Mouse (Mus musculus) cerebellum, adult 18-20 months (tissue): ENCODE results near the gene Asns.

ENCODE experiments used
- DNase-seq, 2 experiments: peaks; one replicate each; pipeline ENCODE4 v3.0.0; 2021

Asns gene

DNA sequence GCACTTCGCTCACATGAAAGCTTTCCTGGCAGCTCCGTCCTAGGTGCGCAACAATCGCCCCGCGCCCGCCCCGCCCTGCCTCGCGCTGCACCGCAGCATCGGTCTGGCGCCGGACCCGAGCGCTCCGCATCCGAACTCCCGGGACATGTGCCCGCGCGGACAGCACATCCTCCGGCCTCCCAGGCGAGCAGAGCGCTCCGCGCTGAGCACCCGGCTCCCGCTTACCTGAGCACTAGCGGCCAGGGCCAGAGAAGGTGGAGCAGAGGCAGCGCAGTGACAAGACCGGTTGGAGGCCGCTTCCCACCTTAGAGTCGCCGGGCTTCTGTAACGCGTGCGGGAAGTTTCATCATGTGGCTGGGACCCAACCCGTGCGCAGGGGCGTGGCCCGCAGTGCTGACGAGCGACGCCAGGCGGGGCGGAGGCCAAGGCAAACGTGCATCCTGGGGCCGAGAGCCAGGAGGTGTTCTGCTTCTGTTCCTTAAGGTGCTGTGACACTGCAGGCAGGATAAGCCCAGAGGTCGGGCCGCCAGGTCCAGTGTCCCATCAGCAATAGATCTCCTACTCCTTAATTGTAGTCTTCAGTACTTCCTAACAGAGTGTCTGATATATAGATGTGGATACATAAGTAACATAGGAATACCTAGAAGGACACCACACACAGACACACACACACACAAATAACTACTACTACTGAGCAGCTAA is at the start of gene Asns:
Gene Asns, minus strand, starts transcription at position 371 of the 702 bp plus-strand sequence.
- peak; percentile 92 for DNase-seq

DNA sequence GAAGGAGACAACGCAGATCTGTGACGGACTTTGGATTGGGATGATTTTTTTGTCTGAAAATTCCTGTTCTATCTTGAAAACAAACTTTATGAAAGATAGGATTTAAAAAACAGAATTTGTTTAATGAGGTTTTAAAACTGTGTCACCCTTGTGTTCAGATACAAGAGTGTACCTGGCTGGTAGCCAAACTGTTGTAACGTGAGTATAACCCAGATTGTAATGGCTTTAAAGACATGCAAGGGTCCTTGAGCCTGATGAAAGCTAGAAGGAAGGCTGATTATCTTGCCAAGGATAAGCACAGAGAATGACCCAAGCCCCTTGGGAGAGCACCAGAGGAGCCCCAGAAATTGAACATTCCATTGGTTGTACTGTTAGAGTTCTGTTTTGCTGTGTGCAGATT is 48.7 kb upstream of the Asns start:
- no peak for DNase-seq

DNA sequence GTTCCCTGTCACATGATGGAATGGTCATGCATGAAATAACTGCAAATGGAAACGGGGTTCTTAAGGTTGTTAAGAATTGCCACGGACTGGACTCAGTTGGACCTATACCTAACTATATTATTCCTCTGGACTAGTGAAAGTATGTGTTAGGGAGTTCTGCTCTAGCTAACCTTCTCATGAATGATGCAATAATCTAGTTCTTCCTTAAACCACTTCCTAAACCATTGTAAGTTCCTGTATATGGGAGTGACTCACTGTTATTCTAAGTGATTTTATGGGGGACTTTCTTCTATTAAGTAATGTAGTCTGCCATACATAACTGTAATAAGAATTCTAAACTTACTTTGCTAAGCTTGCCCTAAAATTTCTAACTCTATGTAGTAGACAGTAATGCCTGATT is 44.8 kb upstream of the Asns start:
- no peak for DNase-seq

DNA sequence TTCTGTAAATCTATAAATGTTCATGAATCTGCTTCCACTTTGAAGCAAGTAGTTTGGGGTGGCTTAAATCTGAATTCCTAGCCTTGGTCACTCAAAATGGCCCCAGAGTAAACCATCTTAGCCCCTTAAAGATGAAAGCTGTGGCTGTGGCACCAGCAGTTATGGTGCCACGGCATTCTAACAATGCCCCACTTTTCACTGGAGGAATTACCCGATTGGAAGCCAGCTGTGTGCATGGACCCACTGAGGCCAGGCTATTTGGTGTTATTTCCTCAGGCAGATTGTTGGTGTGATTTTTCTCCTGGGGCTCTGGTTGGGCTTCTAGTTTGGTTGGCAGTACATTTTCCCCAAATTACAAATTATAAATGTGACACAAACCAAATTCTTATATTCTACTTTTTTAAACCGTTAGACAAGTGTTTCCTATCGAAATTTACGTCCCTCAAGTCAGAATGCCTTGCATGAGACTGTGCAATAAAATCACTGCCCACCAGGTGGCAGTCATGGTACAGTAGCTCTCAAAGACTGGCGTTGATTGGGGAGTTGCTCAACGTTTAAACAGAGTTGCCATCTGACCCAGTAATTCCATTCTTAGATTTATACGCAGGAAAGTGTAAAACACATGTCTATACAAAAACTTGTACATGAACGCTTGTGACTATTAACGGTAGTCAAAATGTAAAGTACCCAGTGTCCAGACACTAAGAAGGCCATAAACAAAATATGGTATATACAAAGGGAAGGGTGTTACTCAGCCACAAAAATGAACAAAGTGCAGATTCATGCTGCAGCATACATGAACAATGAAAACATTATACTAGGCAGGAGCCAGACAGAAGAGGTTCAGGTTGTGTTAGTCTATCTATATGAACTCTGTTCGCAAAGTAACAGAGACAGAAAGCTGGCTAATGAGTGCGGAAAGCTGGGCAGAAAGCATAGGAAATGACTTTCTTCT is 40.0 kb upstream of the Asns start:
- DNase-seq, result peak; percentile 80 to 82

DNA sequence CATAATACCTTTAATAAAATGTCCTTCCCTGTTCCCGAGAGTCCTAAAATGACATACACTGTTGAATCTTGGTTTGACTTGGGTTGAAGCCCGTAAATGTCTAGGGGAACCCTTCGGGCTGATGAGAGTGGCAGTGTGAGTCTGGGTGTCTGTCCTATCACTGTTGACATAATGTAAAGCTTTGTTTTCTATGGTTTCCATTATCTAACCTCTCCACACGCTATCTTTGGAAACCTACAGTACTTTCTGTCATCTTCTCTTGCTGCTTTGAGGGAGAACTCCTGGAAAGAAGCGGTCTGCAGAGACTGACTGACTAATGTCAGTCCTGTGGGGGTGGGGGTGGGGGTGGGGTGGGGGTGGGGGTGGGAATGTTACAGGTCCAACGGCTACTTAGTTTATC is 39.0 kb upstream of the Asns start:
- DNase-seq, result no peak

DNA sequence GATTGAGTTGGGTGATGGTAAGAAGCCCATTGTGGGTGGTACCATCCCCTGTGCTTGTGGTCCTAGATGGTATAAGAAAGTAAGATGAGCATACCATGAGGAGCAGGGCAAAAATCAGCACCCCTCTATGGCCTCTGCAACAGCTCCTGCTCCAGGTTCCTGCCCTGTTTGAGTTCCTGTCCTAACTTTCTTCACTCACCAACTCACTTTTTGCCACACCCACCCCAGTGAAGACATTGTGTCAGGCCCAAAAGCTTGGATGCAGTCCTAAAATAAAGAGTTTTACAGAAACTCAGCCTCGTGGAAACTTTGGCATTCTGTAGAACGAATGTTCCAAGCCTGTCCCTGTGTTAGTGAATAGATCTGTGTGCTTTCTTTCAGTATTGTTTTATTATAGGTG is 36.1 kb upstream of the Asns start:
- DNase-seq, result no peak

DNA sequence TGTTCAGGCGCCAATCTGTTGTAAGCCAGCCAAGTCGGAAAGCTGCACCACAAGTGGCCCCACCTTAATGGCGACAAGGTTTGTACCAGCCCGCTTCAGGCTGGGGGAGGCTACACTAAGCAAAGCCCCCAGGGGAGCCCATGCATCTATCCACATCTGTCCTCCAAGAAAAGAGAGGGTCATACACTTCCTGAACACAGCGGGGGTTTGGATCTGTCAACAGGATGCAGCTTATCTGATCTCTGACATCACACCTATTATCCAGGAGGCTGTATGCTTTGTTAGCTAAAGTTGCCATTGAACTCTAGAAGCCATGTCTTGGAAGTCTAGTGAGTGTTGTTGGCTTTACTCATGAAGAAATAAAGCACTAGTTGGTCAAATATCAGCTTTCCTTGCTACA is 35.2 kb upstream of the Asns start:
- no peak for DNase-seq

DNA sequence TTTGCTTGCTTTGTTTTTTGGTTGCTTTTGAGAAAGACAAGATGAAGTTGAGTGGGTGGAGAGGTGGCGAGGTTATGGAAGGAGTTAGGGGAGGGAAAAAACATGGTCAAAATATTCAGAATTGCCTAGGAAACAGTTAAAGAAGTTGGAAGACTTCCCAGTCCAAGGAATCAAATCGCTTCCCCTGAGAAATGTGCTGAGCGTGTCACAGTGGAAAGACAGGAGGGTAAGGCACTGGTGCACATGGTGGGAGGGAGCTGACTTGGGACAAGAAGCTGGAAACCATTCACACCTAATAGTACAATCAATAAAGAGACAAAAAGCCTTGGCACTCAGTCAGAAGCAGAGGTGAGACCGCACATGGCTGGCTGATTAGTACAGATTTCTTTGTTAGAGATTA is 23.2 kb upstream of the Asns start:
- DNase-seq, result no peak

DNA sequence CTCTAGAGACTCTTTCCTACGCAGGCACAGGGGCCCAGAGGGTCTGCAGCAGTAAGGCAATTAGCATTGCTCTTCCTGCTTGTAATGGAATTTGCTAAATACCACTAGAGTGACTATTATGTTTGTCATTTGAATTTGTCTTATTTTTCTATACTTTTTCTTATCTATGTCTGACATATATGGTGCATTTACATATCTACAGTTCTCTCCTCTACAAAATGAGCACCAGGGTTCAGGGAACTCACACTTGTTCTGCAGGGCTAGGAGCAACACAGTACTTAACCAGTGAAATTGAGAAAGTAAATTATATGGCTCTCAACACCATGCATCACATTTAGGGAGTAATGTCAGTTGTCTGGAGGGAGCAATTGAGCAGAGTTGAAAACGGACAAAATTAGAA is 21.2 kb upstream of the Asns start:
- no peak for DNase-seq

DNA sequence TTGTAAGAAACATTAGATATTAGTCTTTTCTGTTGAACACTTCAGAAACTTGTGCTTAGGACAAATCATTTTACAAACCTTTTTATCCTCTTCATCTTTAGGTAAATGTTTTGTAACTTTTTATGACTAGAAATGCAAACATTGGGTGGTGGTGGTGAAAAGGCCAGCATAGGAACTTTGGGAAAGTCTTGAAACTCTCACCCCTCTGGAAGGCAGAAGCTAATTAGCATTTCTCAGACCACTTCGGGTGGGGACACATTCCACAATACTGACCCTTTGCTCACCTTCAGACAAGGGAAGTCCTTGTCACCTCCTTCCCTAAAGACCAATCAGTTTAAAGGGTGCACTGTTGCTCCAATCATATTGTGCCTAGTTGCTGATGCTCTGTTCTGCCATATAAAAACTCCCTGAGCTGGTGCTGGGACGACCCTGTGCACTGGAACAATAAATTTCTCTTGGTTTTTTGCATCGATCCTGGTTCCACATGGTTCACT is 18.8 kb upstream of the Asns start:
- DNase-seq, result no peak

DNA sequence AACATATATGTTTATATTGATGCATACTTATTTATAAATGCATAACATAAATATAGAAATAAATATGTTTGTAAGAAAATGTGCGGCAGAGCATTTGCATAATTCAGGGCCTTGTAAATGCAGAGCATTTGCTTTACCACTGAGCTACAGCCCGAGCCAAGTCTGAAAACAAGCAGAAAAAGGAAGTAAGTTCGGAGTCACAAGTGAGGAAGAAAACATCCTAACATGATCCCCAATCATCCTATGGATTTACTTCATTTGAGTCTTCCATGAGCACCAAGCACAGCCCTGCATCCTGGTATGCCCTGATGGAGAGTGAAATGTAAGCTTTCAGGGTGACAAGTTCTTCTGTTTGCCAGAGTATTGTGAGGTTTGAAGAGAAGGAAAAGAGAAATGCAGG is 15.2 kb upstream of the Asns start:
- no peak for DNase-seq

DNA sequence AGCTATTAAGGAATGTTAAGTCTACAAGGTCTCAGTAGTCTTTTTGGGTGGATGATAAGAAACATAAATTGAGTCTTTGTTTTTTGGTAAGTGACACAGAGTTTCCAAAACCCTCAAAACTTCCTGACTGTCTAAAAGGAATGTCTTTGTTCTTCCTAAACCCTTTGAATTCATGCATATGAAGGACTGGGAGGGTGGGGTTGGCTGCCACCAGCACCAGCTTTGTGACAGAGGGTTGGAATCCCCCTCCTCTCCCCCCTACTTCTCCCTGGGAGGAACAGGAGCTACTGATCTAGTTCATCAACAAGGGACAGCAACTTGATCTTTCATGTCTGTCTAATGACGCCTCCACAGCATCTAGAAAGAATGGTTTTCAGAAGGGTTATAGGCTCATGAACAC is 13.7 kb upstream of the Asns start:
- DNase-seq, result no peak

DNA sequence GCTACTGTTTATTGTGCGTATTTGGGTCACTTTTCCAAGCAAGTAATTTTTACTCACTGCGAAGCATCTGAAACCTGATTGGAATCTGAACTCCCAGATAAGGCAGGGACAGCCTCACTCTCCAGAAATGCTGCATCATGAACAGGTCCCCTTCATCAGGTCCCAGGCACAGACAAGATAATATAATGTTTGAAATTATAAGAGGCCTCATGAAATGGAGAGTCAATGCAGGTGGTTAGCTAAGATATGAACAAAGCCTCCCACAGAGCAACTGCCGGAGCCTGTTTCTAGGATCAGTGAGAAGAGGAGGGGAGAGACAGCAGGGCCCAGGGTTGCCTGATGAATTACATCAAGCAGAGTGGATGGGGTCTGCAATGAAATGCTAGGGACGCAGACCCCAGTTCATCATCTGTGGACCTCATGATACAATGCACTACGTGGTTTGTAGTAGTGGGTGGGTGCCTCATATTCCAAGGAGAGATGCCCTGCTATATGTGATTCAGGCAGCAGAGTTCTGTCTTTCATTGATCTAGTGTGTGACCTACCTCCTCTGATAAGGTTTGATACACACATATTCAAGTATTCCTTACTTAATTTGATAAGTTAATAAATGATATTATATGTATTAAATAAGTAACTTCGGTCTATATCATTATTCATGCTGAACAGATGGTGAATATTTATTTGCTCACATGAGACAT is 5.1 kb upstream of the Asns start:
- no peak for DNase-seq

DNA sequence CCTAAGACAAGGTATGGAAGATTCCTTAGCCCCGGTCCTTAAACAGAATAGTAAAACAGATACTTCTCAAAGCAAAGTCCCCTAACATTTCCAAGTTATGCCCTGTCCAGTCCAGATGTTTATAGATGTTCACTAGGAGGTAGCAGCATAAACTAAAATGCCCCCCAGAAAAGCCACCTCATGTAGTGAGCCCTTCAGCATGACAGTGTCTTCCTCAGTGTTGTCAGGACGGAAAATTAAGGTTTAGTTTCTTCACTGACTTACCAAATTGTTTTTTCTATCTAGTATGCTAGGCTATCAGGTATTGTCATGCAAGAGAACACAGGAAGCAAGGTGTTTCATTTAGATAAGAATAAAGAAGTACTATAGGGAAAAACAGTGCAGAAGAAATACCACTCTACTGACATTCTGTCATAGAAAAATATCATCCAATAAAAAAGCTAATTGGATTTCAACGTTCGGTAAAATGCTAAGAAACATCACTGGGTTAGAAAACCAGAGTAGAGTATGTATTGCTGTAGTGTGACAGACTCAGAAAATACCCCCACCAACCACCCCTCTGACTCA is 4.1 kb upstream of the Asns start:
- DNase-seq, result no peak

DNA sequence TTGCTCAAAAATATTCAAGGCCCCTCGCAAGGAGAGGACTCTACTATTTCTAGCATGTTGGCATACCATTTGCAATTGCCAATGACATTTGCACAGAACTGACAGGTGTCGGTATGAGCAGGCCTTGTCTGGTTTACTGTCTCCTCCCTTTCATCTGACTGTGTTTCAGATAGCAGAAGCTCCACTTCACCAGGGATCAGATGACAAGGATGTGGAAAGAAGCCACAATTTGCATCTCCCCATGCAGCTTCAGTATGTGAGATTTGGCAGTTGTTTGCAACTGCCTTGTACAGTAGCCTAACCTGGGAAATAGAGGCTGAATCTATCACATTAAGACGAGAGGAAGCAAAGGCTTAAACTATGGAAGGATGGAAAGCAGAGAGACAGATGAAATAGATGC is 3.6 kb upstream of the Asns start:
- no peak for DNase-seq

DNA sequence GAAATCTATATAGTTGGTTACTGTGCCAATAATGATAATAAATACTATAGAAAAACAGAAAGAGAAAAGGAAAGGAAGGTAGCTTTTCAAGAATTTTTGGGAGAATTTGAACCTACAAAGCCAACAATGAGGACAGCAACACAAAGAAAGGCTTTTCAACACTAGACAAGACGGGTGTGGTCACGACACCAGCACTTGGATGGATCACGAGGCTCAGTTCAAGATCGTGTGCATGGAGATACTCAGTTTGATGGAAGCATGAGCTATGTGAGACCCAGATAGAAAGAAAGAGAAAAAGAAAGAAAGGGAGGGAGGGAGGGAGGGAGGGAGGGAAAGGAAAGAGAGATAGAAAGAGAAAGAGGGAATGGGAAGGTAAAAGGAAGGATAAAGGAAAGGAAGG is 2.8 kb upstream of the Asns start:
- DNase-seq, result no peak

DNA sequence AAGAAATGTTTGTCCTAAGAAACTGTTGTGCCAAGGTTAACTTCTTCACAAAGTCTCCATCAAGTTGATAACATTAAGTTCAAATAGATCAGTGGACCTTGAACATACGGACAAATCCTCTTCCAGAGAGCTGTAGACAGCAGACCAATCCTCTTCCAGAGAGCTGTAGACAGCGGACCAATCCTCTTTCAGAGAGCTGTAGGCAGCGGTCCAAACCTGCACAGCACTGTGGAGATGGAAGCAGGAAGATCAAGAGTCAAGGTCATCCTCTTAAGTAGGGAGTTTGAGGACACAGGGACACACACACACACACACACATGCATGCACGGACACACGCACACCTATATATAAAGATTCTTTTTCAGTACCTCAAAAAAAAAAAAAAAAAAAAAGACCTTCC is 612 bp upstream of the Asns start:
- peak in 1 of 2 experiments; percentile 14 for DNase-seq

DNA sequence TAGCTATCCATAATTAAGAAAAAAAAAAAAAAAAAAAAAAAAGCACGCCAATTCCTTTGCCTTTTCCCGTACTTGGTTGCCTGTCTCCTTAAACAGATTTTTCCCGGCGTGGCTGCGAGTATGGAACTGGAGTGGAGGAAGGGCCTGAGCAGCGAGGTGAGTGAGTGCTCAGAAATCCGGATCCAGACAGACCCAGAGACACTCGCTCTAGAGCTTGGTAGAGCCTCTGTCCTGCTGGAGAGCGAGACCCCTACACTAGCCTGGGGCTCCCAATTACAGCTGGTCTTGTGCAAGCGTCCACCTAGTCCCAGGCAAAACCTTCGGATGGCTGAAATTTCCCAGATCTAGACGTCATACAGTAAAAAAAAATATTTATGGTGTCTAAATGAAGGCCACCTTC is 603 bp downstream of the Asns start:
- DNase-seq, result peak in 1 of 2 experiments; percentile 40

DNA sequence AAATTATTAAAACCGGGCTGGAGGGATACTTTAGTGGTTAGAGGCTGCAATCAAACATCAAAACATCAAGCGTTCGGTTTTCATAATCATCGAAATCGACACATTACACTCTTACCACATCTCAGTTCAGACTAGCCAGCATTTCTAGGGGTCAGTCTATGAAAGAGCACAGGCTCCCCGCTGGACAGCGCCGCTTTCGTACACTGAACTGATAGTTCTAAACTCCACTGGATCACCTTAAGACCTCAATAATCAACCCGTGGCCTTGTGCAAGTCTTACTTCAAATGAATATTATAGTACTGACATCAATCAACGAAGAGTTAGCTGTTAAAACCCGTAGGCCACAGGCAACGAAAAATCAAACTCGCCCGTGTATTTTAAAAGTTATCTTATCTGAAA is 1.0 kb downstream of the Asns start:
- DNase-seq, result no peak

DNA sequence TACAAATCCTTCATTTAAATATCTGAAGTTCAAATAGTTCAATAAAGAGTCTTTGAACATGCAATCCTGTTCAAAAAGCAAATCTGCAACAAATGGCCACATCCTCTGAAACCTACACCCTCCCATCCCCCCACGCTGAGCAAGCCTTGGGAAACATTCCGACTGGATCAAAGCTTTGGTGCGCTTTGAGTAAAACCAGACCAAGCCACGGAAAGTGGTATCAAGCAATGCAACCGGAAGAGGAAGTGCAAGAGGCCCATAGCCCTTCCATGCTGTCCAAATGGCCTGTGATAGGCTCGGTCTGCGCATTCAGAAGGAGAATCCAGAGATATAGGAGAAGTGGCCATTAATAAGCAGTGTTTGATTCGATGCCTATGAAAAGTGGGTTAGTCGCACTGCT is 2.6 kb downstream of the Asns start:
- DNase-seq, result no peak

DNA sequence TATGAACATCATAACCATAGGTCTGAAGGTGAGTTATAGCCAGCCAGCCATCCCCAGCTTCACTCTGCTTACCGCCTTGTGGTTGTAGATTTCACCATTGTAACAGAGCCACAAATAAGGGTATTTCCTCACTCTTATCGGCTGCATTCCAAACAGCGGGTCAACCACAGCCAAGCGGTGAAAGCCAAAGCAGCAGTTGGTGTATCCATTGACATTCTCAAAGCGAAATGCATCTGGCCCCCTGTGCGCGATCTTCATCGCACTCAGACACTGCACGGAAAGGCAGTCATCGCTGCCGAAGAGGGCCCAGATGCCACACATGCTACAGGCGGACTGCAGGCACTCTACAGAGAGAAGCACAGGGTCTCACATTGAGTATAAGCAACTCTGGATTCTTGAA is 3.9 kb downstream of the Asns start:
- no peak for DNase-seq

DNA sequence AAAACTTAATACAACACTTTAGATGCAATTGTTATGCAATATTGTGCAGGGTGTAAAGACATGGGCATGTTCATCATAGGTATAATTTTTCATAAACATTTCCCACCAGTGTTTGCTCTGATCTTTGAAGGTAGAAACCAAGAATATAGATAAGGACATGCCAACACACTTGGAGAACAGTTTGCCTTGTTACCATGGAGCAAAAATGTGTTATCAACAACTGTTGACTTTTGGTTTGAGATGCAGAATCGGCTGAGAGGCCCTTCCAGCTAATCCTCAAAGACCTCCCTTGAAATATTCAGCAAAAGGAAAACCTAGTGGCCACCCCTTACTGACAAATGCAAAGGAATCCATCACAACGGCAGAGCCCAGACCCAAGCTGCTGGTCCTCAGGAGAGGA is 7.0 kb downstream of the Asns start:
- no peak for DNase-seq

DNA sequence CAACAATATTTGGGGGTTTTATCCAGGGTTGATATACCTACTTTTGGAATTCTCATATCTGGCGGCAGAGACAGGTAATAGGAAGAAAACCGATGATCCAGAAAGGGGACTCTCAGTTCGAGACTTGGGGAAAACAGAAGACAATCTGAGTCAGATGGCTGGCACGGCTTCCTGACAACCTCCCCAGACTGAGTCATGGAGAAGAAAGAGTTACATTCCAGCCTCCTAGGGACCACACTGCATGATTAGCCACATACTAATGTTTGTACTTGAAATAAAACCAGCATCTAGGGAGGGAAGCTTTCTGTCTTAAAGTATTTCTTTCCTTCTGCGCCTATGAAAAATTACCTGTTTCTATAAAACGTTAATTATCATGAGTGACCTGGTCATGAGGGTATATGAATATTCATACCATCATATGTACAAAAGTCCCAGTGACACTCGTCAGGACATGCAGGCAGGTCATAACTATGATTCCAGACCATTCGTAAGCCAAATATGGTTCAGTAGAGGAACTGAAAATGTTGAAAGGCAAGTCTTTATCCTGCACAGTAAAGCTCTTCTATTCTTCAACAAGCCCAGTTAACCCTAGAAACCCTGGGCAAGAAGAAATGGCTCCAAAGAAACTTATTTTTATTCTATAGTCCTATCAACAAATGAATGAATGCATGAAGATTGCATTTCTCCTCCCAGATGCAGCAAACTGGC is 16.7 kb downstream of the Asns start:
- DNase-seq, result no peak
